Mouse (Mus musculus): ENCODE measurements at regions not wholly inside any gene's neighbourhood (a gene's known extent, or its start where the extent isn't known, plus 50 kb on each side); places are given as distances from the start of the nearest gene placed in this dataset.

- DNase-seq (ENCODE audit: low spot score) (no peak), ATAC-seq (ENCODE audit: low FRiP score) (no peak)
- H3K9ac ChIP-seq (replicated peaks; ENCODE audit: low read length, poor library complexity, severe bottlenecking), result no peak overlapping the region
- TF ChIP-seq CTCF (IDR thresholded peaks at IDR 0.05), result no peak
- H3K9me3 ChIP-seq (ENCODE audit: low read length), result no peaks in the 10 kb centered on the region
- no peaks in the 10 kb centered on the region for H3K27me3 ChIP-seq (ENCODE audit: insufficient read depth, low read length)
- no peaks in the 10 kb centered on the region for H3K4me1 ChIP-seq (ENCODE audit: insufficient read depth, low read length)
- H3K4me2 ChIP-seq (ENCODE audit: low read depth, low read length, poor library complexity, severe bottlenecking), result no peak overlapping the region
- no peak overlapping the region for H3K4me3 ChIP-seq (ENCODE audit: low read depth, low read length)
- H3K36me3 ChIP-seq (ENCODE audit: insufficient read depth, low read length), result no peaks in the 10 kb centered on the region
- H3K27ac ChIP-seq (ENCODE audit: low read depth, low read length), result no peak overlapping the region
Observed at GRCm38 (mm10) chr8:6648083-6648482, 1542.9 kb upstream of the Slc10a2 start.

GRCm38 (mm10) chr8:6645287-6645957, 1540.3 kb upstream of the Slc10a2 start:
- no peak overlapping the region for H3K9ac ChIP-seq (replicated peaks; ENCODE audit: low read length, poor library complexity, severe bottlenecking)
- DNase-seq (ENCODE audit: low spot score) (no peak), ATAC-seq (ENCODE audit: low FRiP score) (no peak)
- WGBS, result 88% methylated on average over 5 of the region's 5 CpGs
- no peaks in the 10 kb centered on the region for H3K27me3 ChIP-seq (ENCODE audit: insufficient read depth, low read length)
- no peaks in the 10 kb centered on the region for H3K4me1 ChIP-seq (ENCODE audit: insufficient read depth, low read length)
- no peaks in the 10 kb centered on the region for H3K9me3 ChIP-seq (ENCODE audit: low read length)
- H3K36me3 ChIP-seq (ENCODE audit: insufficient read depth, low read length), result no peaks in the 10 kb centered on the region
- no peak for TF ChIP-seq CTCF (IDR thresholded peaks at IDR 0.05)
- no peak overlapping the region for H3K27ac ChIP-seq (ENCODE audit: low read depth, low read length)
- no peak overlapping the region for H3K4me3 ChIP-seq (ENCODE audit: low read depth, low read length)
- no peak overlapping the region for H3K4me2 ChIP-seq (ENCODE audit: low read depth, low read length, poor library complexity, severe bottlenecking)

- H3K9me3 ChIP-seq (ENCODE audit: low read length), result no peaks in the 10 kb centered on the region
- no peak overlapping the region for H3K4me2 ChIP-seq (ENCODE audit: low read depth, low read length, poor library complexity, severe bottlenecking)
- WGBS, result 93% methylated on average over 2 of the region's 2 CpGs
- no peak for ATAC-seq (ENCODE audit: low FRiP score)
- H3K27me3 ChIP-seq (ENCODE audit: insufficient read depth, low read length), result no peaks in the 10 kb centered on the region
- H3K4me1 ChIP-seq (ENCODE audit: insufficient read depth, low read length), result no peaks in the 10 kb centered on the region
- TF ChIP-seq CTCF (IDR thresholded peaks at IDR 0.05), result no peak
- H3K4me3 ChIP-seq (ENCODE audit: low read depth, low read length), result no peak overlapping the region
- H3K9ac ChIP-seq (replicated peaks; ENCODE audit: low read length, poor library complexity, severe bottlenecking), result no peak overlapping the region
- no peaks in the 10 kb centered on the region for H3K36me3 ChIP-seq (ENCODE audit: insufficient read depth, low read length)
- H3K27ac ChIP-seq (ENCODE audit: low read depth, low read length), result no peak overlapping the region
- DNase-seq (ENCODE audit: low spot score), result no peak
Observed at GRCm38 (mm10) chr8:6644396-6644795, 1539.2 kb upstream of the Slc10a2 start.

GRCm38 (mm10) chr8:6627009-6627557, 1521.9 kb upstream of the Slc10a2 start:
- TF ChIP-seq CTCF (IDR thresholded peaks at IDR 0.05), result no peak
- Histone ChIP-seq H3K27me3 (ENCODE audit: insufficient read depth, low read length) (no peaks in the 10 kb centered on the region), H3K9ac (replicated peaks; ENCODE audit: low read length, poor library complexity, severe bottlenecking) (no peak overlapping the region), H3K36me3 (ENCODE audit: insufficient read depth, low read length) (no peaks in the 10 kb centered on the region), H3K9me3 (ENCODE audit: low read length) (no peaks in the 10 kb centered on the region), H3K4me1 (ENCODE audit: insufficient read depth, low read length) (no peaks in the 10 kb centered on the region), H3K4me3 (ENCODE audit: low read depth, low read length) (no peak overlapping the region), H3K27ac (ENCODE audit: low read depth, low read length) (no peak overlapping the region), H3K4me2 (ENCODE audit: low read depth, low read length, poor library complexity, severe bottlenecking) (no peak overlapping the region)
- ATAC-seq (ENCODE audit: low FRiP score) (no peak), DNase-seq (ENCODE audit: low spot score) (no peak)
- 75% methylated on average over 8 of the region's 8 CpGs for WGBS

GRCm38 (mm10) chr8:6608891-6609290, 1503.7 kb upstream of the Slc10a2 start:
- no peak for DNase-seq (ENCODE audit: low spot score)
- no peak for TF ChIP-seq CTCF (IDR thresholded peaks at IDR 0.05)
- no peak for ATAC-seq (ENCODE audit: low FRiP score)
- no peak overlapping the region for H3K9ac ChIP-seq (replicated peaks; ENCODE audit: low read length, poor library complexity, severe bottlenecking)
- no peak overlapping the region for H3K4me3 ChIP-seq (ENCODE audit: low read depth, low read length)
- no peaks in the 10 kb centered on the region for H3K27me3 ChIP-seq (ENCODE audit: insufficient read depth, low read length)
- no peaks in the 10 kb centered on the region for H3K36me3 ChIP-seq (ENCODE audit: insufficient read depth, low read length)
- H3K27ac ChIP-seq (ENCODE audit: low read depth, low read length), result no peak overlapping the region
- 54% methylated on average over 2 of the region's 2 CpGs for WGBS
- no peaks in the 10 kb centered on the region for H3K4me1 ChIP-seq (ENCODE audit: insufficient read depth, low read length)
- H3K9me3 ChIP-seq (ENCODE audit: low read length), result no peaks in the 10 kb centered on the region
- H3K4me2 ChIP-seq (ENCODE audit: low read depth, low read length, poor library complexity, severe bottlenecking), result no peak overlapping the region

GRCm38 (mm10) chr8:6606854-6607535, 1501.8 kb upstream of the Slc10a2 start:
- Histone ChIP-seq H3K4me2 (ENCODE audit: low read depth, low read length, poor library complexity, severe bottlenecking) (no peak overlapping the region), H3K27ac (ENCODE audit: low read depth, low read length) (no peak overlapping the region), H3K4me3 (ENCODE audit: low read depth, low read length) (no peak overlapping the region), H3K4me1 (ENCODE audit: insufficient read depth, low read length) (no peaks in the 10 kb centered on the region), H3K36me3 (ENCODE audit: insufficient read depth, low read length) (no peaks in the 10 kb centered on the region), H3K9ac (replicated peaks; ENCODE audit: low read length, poor library complexity, severe bottlenecking) (no peak overlapping the region), H3K9me3 (ENCODE audit: low read length) (no peaks in the 10 kb centered on the region), H3K27me3 (ENCODE audit: insufficient read depth, low read length) (no peaks in the 10 kb centered on the region)
- ATAC-seq (ENCODE audit: low FRiP score), result no peak
- WGBS, result 9% methylated on average over 9 of the region's 9 CpGs
- DNase-seq (ENCODE audit: low spot score), result no peak
- no peak for TF ChIP-seq CTCF (IDR thresholded peaks at IDR 0.05)

Data from midbrain, postnatal 0 days (tissue).